Mouse (Mus musculus) heart, adult 9 months (tissue): ENCODE results near the gene Nfib.
"Not testable (repeated sequence)": the region's sequence is repeated elsewhere in the genome, so short reads cannot be mapped to it uniquely, and the experiment has no call there.

ENCODE experiments used
- DNase-seq, 2 experiments: peaks; one replicate each; pipeline ENCODE4 v3.0.0; 2022; ENCODE audit warnings: low spot score in 2 of 2

Gene Nfib

GRCm38 (mm10) chr4:82266066-82266619 lies 439.4 kb downstream of the Nfib start:
- DNase-seq, result no peak

- DNase-seq, result not testable (repeated sequence)
Observed at GRCm38 (mm10) chr4:82258545-82258944, 447.0 kb downstream of the Nfib start.

- no peak for DNase-seq
Observed at GRCm38 (mm10) chr4:82252054-82252453, 453.5 kb downstream of the Nfib start.

GRCm38 (mm10) chr4:82250355-82250659 lies 455.2 kb downstream of the Nfib start:
- no peak for DNase-seq

GRCm38 (mm10) chr4:82249518-82250354 lies 455.8 kb downstream of the Nfib start:
- DNase-seq, result no peak

- no peak for DNase-seq
Observed at GRCm38 (mm10) chr4:82248961-82249360, 456.6 kb downstream of the Nfib start.

GRCm38 (mm10) chr4:82248031-82248430 lies 457.5 kb downstream of the Nfib start:
- DNase-seq, result no peak

- peak; percentile 65 to 81 for DNase-seq
Observed at GRCm38 (mm10) chr4:82246290-82246689, 459.3 kb downstream of the Nfib start.
